Mouse (Mus musculus): Measurements from ENCODE around the gene Mrpl41. TPM values are rescaled to one million over a fixed set of nuclear protein-coding genes. Genes with fewer than 3 reads are reported as not detected.

Gene Mrpl41
- polyA plus RNA-seq (2015; fragmentation: Nextera tagmentation; extraction: Ambion mirVana) = 125 and 128 TPM in 2 replicates

GRCm38 (mm10) chr2:24974906-24975703, at the start of gene Mrpl41:
TSS of gene Mrpl41 (minus strand) at chr2:24975098.

GRCm38 (mm10) chr2:24975704-24976297, 903 bp upstream of the Mrpl41 start, which contains the start of gene Pnpla7:
TSS of gene Pnpla7 (plus strand) at chr2:24976033.

DNA sequence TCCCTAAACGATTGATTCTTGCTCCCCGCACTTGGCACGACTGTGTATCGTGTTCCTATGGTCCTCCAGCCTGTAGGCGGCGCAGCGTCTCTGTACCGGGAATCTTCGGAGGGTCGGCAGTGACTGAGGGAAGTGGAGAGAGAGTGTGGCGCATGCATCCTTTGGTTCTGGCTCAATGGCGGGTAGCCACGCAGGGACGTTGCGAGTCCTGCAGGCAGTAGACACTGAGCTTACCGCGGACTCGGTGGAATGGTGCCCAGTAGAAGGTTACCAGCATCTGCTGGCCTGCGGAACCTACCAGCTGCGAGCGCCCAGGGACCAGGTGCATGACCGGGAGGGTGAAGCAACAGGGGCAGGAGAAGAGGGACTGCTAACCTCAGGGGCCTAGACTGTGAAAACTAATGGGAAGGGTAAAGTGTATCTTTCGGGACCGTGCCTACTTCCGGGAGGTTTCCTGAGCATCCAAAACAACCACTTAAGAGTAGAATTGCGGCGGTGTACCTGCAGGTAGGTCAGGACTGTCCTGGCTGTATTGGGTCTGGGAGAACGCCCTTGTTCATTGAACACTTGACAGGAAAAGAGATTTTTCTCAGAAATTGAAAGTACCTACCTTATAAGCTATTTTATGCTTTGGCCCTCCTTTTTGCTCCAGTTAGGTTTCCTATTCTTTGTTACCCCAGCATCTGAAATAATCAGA, 12.4 kb downstream of the Mrpl41 start, which contains the start of gene Dph7:
Gene Dph7, plus strand, starts transcription at position 97 of the 697 bp plus-strand sequence.

DNA sequence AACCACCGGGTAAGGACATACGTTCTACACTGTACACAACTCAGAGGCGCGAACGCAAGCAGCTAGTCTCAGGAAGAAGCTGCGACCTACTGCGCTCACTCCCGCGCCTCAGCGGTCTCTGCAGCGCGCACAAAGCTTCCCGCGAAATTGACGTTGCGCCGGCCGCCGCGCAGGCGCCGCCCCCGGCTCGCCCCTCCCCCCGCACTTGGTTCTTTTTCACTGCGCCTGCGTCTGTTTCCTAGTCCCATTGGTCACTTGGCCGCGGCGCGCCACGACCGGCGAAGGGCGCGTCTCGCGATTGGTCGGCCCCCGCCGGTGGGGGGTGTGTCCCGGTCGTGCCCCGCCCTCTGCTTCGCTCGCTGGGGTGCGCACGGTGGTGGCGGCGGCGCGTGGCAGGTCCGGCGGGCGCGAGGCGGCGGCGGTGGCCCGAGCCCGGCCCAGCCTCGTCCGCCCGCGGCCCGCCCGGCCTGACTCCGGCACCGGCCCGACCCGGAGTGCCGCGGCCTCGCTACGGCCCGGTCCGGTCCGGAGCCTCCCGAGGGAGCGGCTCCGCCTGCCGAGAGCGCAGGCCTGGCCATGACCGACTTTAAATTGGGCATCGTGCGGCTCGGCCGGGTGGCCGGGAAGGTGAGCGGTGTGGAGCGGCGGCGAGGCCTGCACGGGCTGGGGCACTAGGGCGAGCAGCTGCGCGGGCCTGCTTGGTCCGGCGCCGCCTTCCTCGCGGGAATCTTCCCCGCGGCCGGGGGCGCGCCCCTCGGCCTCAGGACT, 25.3 kb downstream of the Mrpl41 start, which contains the start of gene Zmynd19:
Gene Zmynd19, plus strand, starts transcription at position 372 of the 768 bp plus-strand sequence.

GRCm38 (mm10) chr2:24935057-24935796, 39.7 kb downstream of the Mrpl41 start, which contains the start of gene Arrdc1:
TSS of gene Arrdc1 (minus strand) at chr2:24935252.

Small RNA genes within 50 kb of the gene (microRNA-seq; reads per million reads assigned to microRNA genes)
- 0 reads per million in 2 experiments for gene Gm22875

Other genes with a start within 250 kb of the Mrpl41 start
- 0.18 TPM in 1 of 2 replicates, not detected in the other for gene Cacna1b, start 211.9 kb downstream of the Mrpl41 start, polyA plus RNA-seq (2015; fragmentation: Nextera tagmentation; extraction: Ambion mirVana)
- 27.2 and 28.5 TPM in 2 replicates for gene Ehmt1, start 55.5 kb downstream of the Mrpl41 start, polyA plus RNA-seq (2015; fragmentation: Nextera tagmentation; extraction: Ambion mirVana)
- gene Arrdc1, start 39.8 kb downstream of the Mrpl41 start, polyA plus RNA-seq (2015; fragmentation: Nextera tagmentation; extraction: Ambion mirVana) = 16.4 and 17.6 TPM in 2 replicates
- gene Zmynd19, start 25.3 kb downstream of the Mrpl41 start, polyA plus RNA-seq (2015; fragmentation: Nextera tagmentation; extraction: Ambion mirVana) = 6.0 and 7.3 TPM in 2 replicates
- gene Dph7, start 12.7 kb downstream of the Mrpl41 start, polyA plus RNA-seq (2015; fragmentation: Nextera tagmentation; extraction: Ambion mirVana) = 10.7 and 11.1 TPM in 2 replicates
- 8.0 and 9.6 TPM in 2 replicates for gene Pnpla7, start 935 bp upstream of the Mrpl41 start, polyA plus RNA-seq (2015; fragmentation: Nextera tagmentation; extraction: Ambion mirVana)
- gene Nsmf, start 79.3 kb upstream of the Mrpl41 start, polyA plus RNA-seq (2015; fragmentation: Nextera tagmentation; extraction: Ambion mirVana) = 33.9 and 34.8 TPM in 2 replicates
- gene Entpd8, start 105.2 kb upstream of the Mrpl41 start, polyA plus RNA-seq (2015; fragmentation: Nextera tagmentation; extraction: Ambion mirVana) = not detected in 2 replicates
- 0.17 TPM in 1 of 2 replicates, not detected in the other for gene Noxa1, start 120.1 kb upstream of the Mrpl41 start, polyA plus RNA-seq (2015; fragmentation: Nextera tagmentation; extraction: Ambion mirVana)
- gene Nrarp, start 205.7 kb upstream of the Mrpl41 start, polyA plus RNA-seq (2015; fragmentation: Nextera tagmentation; extraction: Ambion mirVana) = 9.5 and 13.8 TPM in 2 replicates
- gene Tor4a, start 221.8 kb upstream of the Mrpl41 start, polyA plus RNA-seq (2015; fragmentation: Nextera tagmentation; extraction: Ambion mirVana) = 2.5 and 3.6 TPM in 2 replicates
- 42.2 and 43.2 TPM in 2 replicates for gene Nelfb, start 236.4 kb upstream of the Mrpl41 start, polyA plus RNA-seq (2015; fragmentation: Nextera tagmentation; extraction: Ambion mirVana)
- not detected in 2 replicates for gene Stpg3, start 239.5 kb upstream of the Mrpl41 start, polyA plus RNA-seq (2015; fragmentation: Nextera tagmentation; extraction: Ambion mirVana)
- gene Fam166a, start 243.6 kb upstream of the Mrpl41 start, polyA plus RNA-seq (2015; fragmentation: Nextera tagmentation; extraction: Ambion mirVana) = 0.19 TPM in 1 of 2 replicates, not detected in the other
- 141 and 191 TPM in 2 replicates for gene Tubb4b, start 249.6 kb upstream of the Mrpl41 start, polyA plus RNA-seq (2015; fragmentation: Nextera tagmentation; extraction: Ambion mirVana)